Mouse (Mus musculus) liver, postnatal 0 days (tissue): ENCODE results near the gene Zcchc2.

Experiments
- CTCF ChIP-seq: sonication (generic); IDR thresholded peaks from 2 replicates; pipeline ENCODE4 v1.5.1; 2016; ENCODE audit warnings: antibody characterized with exemption, low read depth
- EP300 ChIP-seq: IDR thresholded peaks from 2 replicates; pipeline ENCODE4 v1.6.1; 2016; ENCODE audit warnings: antibody characterized with exemption, low read depth, mild to moderate bottlenecking

DNA sequence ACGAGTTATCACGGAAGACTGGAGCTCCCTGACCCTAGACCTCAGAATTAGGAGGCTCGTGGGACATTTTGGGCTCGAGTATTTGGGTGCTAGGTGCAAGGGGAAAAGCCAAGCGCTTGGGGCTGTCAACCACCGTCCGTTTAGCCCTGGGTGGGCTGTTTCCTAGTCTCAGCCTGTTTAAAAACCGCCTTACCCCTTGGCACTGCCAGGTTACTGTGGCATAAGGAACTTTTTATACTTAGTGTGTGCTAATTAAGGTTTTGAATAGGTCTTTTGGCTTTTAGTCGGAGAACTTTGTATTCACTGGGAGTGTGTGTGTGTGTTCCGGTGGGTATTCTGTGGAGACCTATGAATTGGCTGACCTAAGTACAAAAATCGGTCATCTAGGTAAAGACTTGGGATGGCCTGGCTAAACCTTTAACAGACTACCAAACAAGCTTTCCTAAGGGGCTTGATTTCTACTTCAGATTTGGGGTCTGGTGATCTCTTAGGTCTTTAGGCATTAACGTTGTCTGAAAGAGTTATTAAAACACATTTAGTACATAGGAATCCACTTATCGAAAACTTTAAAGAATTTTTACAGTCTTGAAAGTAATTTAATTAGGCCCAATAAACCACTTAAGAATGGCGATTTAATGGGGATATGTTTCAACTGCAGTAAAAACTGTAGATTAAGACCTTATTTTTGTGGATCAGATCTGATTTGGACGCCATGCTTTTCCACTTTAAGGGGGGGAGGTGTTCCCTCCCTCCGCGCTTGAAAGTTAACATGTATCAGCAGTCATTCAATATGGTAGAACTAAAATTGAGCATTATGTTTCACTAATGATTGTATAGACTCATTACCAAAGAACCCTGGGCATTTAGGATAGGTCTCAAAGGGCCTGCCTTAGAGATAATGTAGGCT lies 2.0 kb downstream of the Zcchc2 start:
- TF ChIP-seq CTCF: no peak
- TF ChIP-seq EP300: no peak
